Mouse (Mus musculus): ENCODE data around the gene Fancg.

DNA sequence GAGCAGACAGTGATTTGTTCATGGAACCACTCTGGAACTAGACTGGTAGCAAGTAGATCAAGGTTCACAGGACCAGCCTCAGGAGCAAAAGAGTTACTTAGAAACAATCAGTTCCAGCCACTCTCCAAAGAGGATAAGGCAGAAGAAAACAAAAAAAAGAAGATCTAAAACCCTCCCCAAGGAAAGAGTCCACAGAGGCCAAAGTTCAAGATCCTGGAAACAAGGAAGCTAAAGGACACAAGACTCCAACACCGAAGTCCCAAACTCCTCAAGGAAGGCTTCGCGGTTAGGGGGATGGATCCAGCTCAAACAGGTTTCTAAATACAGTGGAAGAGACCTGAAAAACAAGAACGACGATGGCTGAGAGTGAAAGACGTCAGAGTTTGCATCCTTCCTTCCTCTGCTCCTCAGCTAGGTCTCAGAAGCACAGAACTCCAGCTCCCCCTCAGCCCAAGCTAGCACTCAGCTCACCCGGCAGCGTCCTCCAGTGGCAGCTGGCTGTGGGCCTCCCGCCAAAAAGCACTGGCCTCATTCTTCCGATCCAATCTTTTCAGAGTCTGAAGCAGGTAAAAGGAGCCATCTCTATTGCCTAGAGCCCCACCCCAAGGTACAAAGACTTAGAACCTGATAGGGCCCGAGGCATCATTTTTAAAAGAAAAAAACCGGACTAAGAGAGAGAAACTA, 7.4 kb downstream of the Fancg start:
- no peak for TF ChIP-seq CTCF (IDR thresholded peaks at IDR 0.05 in 2 of 3, conservative IDR thresholded peaks at IDR 0.05 in 1 of 3; ENCODE audit: control insufficient read depth in 1 of 3, insufficient read depth in 1 of 3, low read depth in 2 of 3, low read length in 3 of 3, poor library complexity in 1 of 3, severe bottlenecking in 1 of 3)
- TF ChIP-seq E2F4 (IDR thresholded peaks at IDR 0.05; ENCODE audit: borderline replicate concordance, low read depth, low read length): no peak
- TF ChIP-seq GATA1 (IDR thresholded peaks at IDR 0.05; ENCODE audit: low read depth, low read length): no peak
- TF ChIP-seq GABPA (IDR thresholded peaks at IDR 0.05; ENCODE audit: low read depth, low read length): no peak
- no peak for TF ChIP-seq POLR2A (IDR thresholded peaks at IDR 0.05; ENCODE audit: control insufficient read depth in 1 of 2, insufficient read depth in 1 of 2, low read depth in 1 of 2, low read length in 2 of 2, poor library complexity in 1 of 2)
- TF ChIP-seq RAD21 (IDR thresholded peaks at IDR 0.05; ENCODE audit: low read depth, low read length): no peak
- TF ChIP-seq BHLHE40 (IDR thresholded peaks at IDR 0.05; ENCODE audit: borderline replicate concordance, low read depth, low read length): no peak
- TF ChIP-seq EP300 (IDR thresholded peaks at IDR 0.05; ENCODE audit: low read depth in 1 of 2, low read length in 2 of 2): no peak
- no peak for TF ChIP-seq TAL1 (IDR thresholded peaks at IDR 0.05; ENCODE audit: low read length)
- no peak for TF ChIP-seq ELF1 (IDR thresholded peaks at IDR 0.05; ENCODE audit: low read depth, low read length)
- TF ChIP-seq POLR2AphosphoS2 (IDR thresholded peaks at IDR 0.05; ENCODE audit: low read length): no peak
